Mouse (Mus musculus): Measurements from ENCODE around the gene 1700012B07Rik. TPM values are rescaled to one million over a fixed set of nuclear protein-coding genes. Genes with fewer than 3 reads are reported as not detected.

The 1700012B07Rik gene
- 0.06 TPM in 1 of 2 replicates, not detected in the other for polyA plus RNA-seq (2012; rRNA removed)

DNA sequence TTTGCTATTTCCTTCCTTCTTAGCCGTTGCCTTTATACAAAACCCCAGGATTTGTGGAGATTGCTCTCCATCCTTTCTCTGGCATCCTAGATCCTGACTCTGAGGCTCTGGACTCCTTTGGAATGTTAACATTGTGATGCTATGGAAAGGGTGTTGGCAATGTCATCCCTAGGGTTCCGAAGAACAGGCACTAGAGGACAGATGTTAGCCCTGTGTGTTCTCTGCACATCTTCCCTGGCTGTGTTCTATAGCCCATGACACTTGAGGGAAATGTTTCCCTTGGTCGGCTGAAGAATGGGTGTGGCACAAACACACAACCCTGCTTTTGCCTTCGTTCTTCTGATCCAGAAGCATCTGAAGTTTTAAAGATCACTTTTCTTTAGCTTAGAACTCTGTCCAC is at the start of gene 1700012B07Rik:
Gene 1700012B07Rik, minus strand, starts transcription at position 101 of the 400 bp plus-strand sequence.

Other genes starting within 250 kb of the 1700012B07Rik start
- gene Wipi1, start 216.1 kb downstream of the 1700012B07Rik start, polyA plus RNA-seq (2012; rRNA removed): 12.8 TPM in 2 replicates
- 43.5 and 48.6 TPM in 2 replicates for gene Prkar1a, start 178.6 kb downstream of the 1700012B07Rik start, polyA plus RNA-seq (2012; rRNA removed)
- gene Fam20a, start 105.8 kb downstream of the 1700012B07Rik start, polyA plus RNA-seq (2012; rRNA removed): 2.0 and 2.8 TPM in 2 replicates
- 5.1 and 5.8 TPM in 2 replicates for gene Abca8b, start 167.8 kb upstream of the 1700012B07Rik start, polyA plus RNA-seq (2012; rRNA removed)

Measured in liver, embryonic 14 days (tissue).